Mouse (Mus musculus): ENCODE data around the gene Olfr889.
"Not testable (repeated sequence)": the region's sequence is repeated elsewhere in the genome, so short reads cannot be mapped to it uniquely, and the experiment has no call there.

The Olfr889 gene

GRCm38 (mm10) chr9:38114898-38115297, at the start of gene Olfr889:
Gene Olfr889 (plus strand): TSS chr9:38115198.
- DNase-seq: no peak

- DNase-seq: no peak
Observed at GRCm38 (mm10) chr9:38083772-38084171, 31.2 kb upstream of the Olfr889 start, which contains the start of gene Olfr887. Gene Olfr887 (plus strand): TSS chr9:38084072.

DNA sequence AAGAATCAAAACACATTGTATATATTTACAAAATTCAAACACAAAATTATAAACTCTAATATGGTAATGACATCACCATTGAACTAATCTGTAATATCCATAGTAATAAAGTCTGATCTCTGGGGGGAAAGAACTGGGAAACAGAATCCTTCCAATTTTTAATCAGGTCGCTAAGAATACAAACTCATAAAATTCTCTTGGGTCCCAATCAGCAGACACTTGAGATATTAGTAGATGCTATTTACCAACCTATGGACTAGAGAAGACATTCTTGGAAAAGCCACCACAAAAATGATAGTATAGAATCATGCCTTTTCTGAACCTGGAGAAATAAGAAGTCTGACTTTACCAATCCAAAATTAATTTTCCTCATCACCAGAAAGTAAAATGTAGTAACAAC, 7.2 kb upstream of the Olfr889 start, which contains the start of gene Olfr888:
Olfr888 (plus strand) TSS at position 301 of the 400 bp plus-strand sequence.
- no peak for DNase-seq

- DNase-seq: no peak
Observed at GRCm38 (mm10) chr9:38142217-38142616, 27.2 kb downstream of the Olfr889 start, which contains the start of gene Olfr890. Gene Olfr890 (plus strand): TSS chr9:38142517.

DNA sequence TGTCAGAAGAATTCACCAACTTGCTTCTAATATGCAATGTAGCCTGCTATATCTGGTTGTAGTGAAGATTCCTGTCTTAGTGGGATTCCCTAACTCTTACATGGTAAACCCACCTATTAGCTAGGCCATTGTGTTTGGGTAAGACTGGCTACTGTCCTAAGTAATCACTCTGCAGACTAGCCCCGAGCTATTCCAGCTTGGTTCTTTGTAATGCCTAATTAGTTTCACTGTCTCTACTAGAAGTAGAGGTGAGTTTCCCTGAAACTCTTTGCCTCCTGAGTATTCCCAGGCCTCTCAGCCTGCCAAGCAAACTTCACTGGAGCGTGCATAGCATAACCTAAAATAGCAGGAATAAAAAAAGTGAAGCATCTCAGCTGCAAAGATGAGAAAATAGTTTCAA, 53.3 kb downstream of the Olfr889 start:
- not testable (repeated sequence) for DNase-seq

All from cerebellum, adult 11-12 months (tissue).